Comparison of ENCODE assay signal across 23 mouse cellular contexts in genomic region chr8:77829764-77830163, GRCm38 (mm10).
A peak's percentile ranks its signal among the peaks of the same experiment; 100 is the strongest.
DNase-seq lines count a peak whose midpoint lies in the region; ATAC-seq lines count a peak whose summit lies in the region.
"Had no signal": no experiment of that assay in that cellular context is flagged by ENCODE, and none has a peak within 500 bp of the region (broad histone marks: within the 10 kb centered on the region; RNA-seq: fewer than 3 reads in every experiment).

No protein-coding gene starts in this region.

- H3K27me3 ChIP-seq in embryonic facial prominence, embryonic 11.5 days (ENCODE audit: control insufficient read depth, insufficient read depth, low read length) = no peaks in the 10 kb centered on the region
- H3K27me3 ChIP-seq in limb, embryonic 11.5 days (ENCODE audit: control insufficient read depth, insufficient read depth, low read length) = no peaks in the 10 kb centered on the region
- H3K27me3 ChIP-seq: neural tube, embryonic 13.5 days; Patski had no signal

- 32% methylated on average over 5 of the region's 5 CpGs for WGBS in embryonic facial prominence, embryonic 11.5 days
- WGBS in limb, embryonic 11.5 days = 12% methylated on average over 5 of the region's 5 CpGs

- H3K4me1 ChIP-seq in embryonic facial prominence, embryonic 11.5 days (ENCODE audit: control insufficient read depth, insufficient read depth, low read length) = peaks cover 3% of the 10 kb centered on the region
- H3K4me1 ChIP-seq in limb, embryonic 11.5 days (ENCODE audit: control insufficient read depth, insufficient read depth, low read length) = peaks cover 21% of the 10 kb centered on the region

- peak overlapping the region; percentile 84 for H3K27ac ChIP-seq in embryonic facial prominence, embryonic 11.5 days (replicated peaks; ENCODE audit: low read depth, low read length)
- H3K27ac ChIP-seq in limb, embryonic 11.5 days (replicated peaks; ENCODE audit: low read depth, low read length) = peak overlapping the region; percentile 93
- H3K27ac ChIP-seq: heart, adult 2 months; hindbrain, postnatal 0 days; neural tube, embryonic 13.5 days; stomach, postnatal 0 days had no signal

- H3K36me3 ChIP-seq in embryonic facial prominence, embryonic 11.5 days (replicated peaks; ENCODE audit: control insufficient read depth, insufficient read depth, low read depth, low read length) = no peaks in the 10 kb centered on the region
- H3K36me3 ChIP-seq in limb, embryonic 11.5 days (ENCODE audit: control insufficient read depth, insufficient read depth, low read length) = no peaks in the 10 kb centered on the region
- H3K36me3 ChIP-seq: neural tube, embryonic 13.5 days had no signal

- H3K4me3 ChIP-seq in embryonic facial prominence, embryonic 11.5 days (ENCODE audit: low read depth, low read length) = no peak overlapping the region
- no peak overlapping the region for H3K4me3 ChIP-seq in limb, embryonic 11.5 days (ENCODE audit: low read depth, low read length)
- H3K4me3 ChIP-seq: heart, adult 2 months; neural tube, embryonic 13.5 days had no signal

- intact Hi-C loops in heart, postnatal 36 days (cut with DNase I) = no loop called here

- H3K4me2 ChIP-seq in embryonic facial prominence, embryonic 11.5 days (ENCODE audit: low read depth, low read length) = peak overlapping the region; percentile 6; the same call in 1 of the 2 replicates
- no peak overlapping the region for H3K4me2 ChIP-seq in limb, embryonic 11.5 days (ENCODE audit: low read depth, severe bottlenecking)
- H3K4me2 ChIP-seq: neural tube, embryonic 13.5 days had no signal

- H3K9ac ChIP-seq in embryonic facial prominence, embryonic 11.5 days (replicated peaks; ENCODE audit: low read length) = 0 out of 2 replicates have a peak overlapping the region, but pooled peaks have one; percentile 2
- no peak overlapping the region for H3K9ac ChIP-seq in limb, embryonic 11.5 days (ENCODE audit: low read length)
- H3K9ac ChIP-seq: neural tube, embryonic 13.5 days had no signal

- H3K9me3 ChIP-seq in embryonic facial prominence, embryonic 11.5 days (replicated peaks; ENCODE audit: control insufficient read depth, low read length) = no peaks in the 10 kb centered on the region
- no peaks in the 10 kb centered on the region for H3K9me3 ChIP-seq in limb, embryonic 11.5 days (ENCODE audit: control insufficient read depth, low read length)
- H3K9me3 ChIP-seq: neural tube, embryonic 13.5 days had no signal

- DNase-seq in heart, adult 11 months = peak; percentile 35
- DNase-seq in heart, postnatal 36 days = no peak
- peak; percentile 42 for DNase-seq in embryo, embryonic 10 days (ENCODE audit: low spot score)
- DNase-seq in embryonic facial prominence, embryonic 11.5 days (ENCODE audit: low spot score) = peak; percentile 81
- peak; percentile 70 for DNase-seq in limb, embryonic 11.5 days (ENCODE audit: low spot score)
- DNase-seq in adrenal gland, postnatal 36 days = no peak
- no peak for DNase-seq in cerebellum, adult 18-20 months
- DNase-seq: adrenal gland, adult 8-10 months; cerebellum, postnatal 10 days; gastrocnemius, postnatal 10 days; heart, adult 2 months; heart, postnatal 4 days; kidney, adult 8-10 months; liver; midbrain, embryonic 14.5 days; right cerebral cortex, adult 18-20 months had no signal

- peak; percentile 49 for ATAC-seq in embryonic facial prominence, embryonic 11.5 days (replicated peaks; ENCODE audit: insufficient number of reproducible peaks, low FRiP score, low TSS enrichment, low read depth)
- ATAC-seq in limb, embryonic 11.5 days (ENCODE audit: insufficient number of reproducible peaks, low FRiP score, low TSS enrichment, low read depth) = peak; percentile 86
- ATAC-seq in cerebellum, adult (ENCODE audit: insufficient number of reproducible peaks, low FRiP score, low TSS enrichment) = no peak
- ATAC-seq: CD4-positive, CD25-positive, alpha-beta regulatory T cell, adult 4 months; hindbrain, postnatal 0 days; lung, postnatal 0 days; Patski had no signal

Comparison
In these comparisons a context has a peak if more than half of its experiments do, and no peak if none do; other contexts are left out.
1. DNase-seq: peak in heart, adult 11 months (single experiment), embryo, embryonic 10 days (single experiment), embryonic facial prominence, embryonic 11.5 days (single experiment) and limb, embryonic 11.5 days (single experiment); none in heart, postnatal 36 days (0 of 2), adrenal gland, postnatal 36 days (0 of 2) and cerebellum, adult 18-20 months (0 of 2).